Mouse (Mus musculus) gastrocnemius, adult 18-20 months (tissue): Measurements from ENCODE around the gene Pip4k2c. TPM values are rescaled to one million over a fixed set of nuclear protein-coding genes. Genes with fewer than 3 reads are reported as not detected.
A peak's percentile ranks its signal among the peaks of the same experiment; 100 is the strongest.

Experiments
- DNase-seq: peaks from one replicate; pipeline ENCODE4 v3.0.0; 2021; ENCODE audit warnings: low spot score
- total RNA-seq, 2 experiments: library from RNA; stranded (reverse); gene quantifications; 2 replicates each; pipeline ENCODE4 v1.2.3; 2021

Pip4k2c gene
- total RNA-seq, 2 experiments from 2014 or later: 7.4 to 8.2 TPM

DNA sequence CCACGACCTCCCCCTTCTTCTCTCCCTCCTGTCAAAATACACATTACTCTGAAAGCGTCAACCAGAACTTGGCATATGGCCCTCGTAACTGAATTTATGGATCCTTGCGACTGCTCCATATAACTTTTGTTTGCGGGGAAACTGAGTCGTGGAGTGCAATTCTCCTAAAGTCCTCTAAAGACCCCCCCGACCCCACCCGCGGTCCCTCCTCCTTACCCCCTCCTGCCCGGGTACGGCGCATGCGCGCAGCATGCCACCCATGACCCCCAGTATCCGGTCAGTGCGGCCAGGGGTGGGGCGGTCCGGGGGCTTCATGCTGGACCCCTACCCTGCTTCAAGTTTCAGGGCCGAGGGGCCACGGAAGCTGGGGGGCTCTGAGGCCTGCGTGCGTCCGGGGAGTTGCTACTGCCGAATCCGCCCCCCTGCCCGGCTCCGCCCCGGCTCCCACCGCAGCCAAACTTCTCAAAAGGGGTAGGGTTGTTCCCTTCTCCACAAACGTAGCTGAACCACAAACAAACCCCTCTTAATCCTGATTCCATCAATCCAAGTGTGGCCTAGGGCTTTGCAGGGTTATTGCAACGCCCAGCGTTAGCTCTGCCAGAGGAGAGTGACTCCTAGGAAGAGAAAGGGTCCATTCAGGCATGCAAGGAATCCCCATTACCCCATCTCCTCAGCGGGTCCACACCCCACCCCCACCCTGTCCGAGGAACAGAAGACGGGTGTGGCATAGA, 21.6 kb downstream of the Pip4k2c start, which contains the start of gene Arhgef25:
Arhgef25 (minus strand) TSS at position 433 of the 731 bp plus-strand sequence.
- DNase-seq: peak; percentile 59

DNA sequence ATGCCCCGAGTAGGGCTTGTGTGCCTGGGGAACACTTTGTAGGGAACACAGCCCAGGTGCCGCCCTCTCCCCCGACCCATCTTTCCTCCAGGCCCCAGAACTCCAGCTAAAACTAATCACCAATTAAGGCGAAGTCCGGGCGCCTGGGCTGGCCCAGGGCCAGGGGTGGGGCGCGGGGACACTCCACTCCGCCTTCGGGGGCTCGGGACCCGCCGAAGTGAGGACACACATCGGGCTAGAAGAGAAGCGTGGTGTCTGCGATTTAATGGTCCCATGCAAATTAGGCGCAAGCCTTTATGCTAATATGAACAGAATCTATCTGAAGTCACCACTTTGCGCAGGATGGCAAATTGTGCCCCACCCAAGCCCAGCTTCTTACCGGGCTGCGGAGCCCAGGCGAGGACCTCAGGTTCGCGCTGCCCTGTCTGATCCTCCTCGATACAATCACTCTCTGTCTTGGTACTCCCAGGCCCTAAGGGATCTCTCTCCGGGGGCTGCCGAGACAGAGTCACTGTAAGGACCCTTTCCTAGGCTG, 22.2 kb downstream of the Pip4k2c start:
- DNase-seq: peak; percentile 44

DNA sequence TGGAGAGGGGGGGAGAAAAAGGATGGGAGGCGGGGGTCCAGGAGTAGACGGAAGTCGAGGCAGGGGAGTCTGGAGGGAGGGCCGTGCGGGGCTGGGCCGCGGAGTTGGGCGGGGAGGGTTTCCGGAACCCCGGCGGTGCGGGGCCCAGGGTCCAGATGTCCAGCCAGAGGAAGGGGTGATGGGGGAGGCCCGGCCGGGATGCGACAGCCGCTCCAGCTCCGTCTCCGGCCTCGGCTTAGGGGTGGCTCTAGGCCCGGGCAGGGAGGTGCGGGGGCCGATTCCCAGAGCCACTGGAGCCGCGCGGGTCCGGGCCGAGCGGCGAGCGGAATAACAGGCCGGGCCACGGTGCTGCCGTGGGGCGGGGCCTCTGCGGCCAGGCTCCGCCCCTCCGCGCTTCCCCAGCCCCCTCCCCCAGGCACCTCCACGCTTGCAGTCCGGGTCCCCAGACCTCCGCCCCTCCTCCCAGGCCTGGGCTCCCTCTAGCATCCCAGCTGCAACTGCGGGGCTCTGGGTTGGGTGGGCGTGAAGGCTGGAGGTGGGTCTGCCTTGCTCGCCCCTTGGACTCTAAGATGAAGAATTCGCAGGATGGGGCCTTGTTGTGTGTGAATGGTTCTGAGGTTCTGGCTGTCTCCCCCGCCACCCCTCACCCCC, 22.8 kb downstream of the Pip4k2c start:
- DNase-seq: peak; percentile 44

DNA sequence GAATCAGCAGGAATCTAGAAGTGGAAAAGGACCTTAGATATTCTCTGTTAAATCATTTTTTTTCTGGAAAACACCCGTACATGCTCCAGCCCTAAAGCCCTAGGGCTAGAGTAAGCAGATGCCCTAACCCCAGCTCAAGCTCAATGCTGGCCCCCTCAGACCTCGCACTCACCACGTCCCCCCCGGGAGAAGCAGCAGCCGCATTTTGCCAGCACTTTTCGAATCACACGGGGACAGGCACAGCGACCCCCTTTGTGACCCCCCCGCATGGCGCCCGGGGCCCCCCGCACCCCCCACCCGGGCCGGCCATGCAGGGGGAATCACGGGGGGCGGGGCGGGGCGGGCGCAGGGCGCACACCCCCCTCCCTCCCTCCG, 23.3 kb downstream of the Pip4k2c start:
- DNase-seq: no peak

- DNase-seq: no peak
Measured at GRCm38 (mm10) chr10:127187371-127188078, 23.9 kb downstream of the Pip4k2c start.

DNA sequence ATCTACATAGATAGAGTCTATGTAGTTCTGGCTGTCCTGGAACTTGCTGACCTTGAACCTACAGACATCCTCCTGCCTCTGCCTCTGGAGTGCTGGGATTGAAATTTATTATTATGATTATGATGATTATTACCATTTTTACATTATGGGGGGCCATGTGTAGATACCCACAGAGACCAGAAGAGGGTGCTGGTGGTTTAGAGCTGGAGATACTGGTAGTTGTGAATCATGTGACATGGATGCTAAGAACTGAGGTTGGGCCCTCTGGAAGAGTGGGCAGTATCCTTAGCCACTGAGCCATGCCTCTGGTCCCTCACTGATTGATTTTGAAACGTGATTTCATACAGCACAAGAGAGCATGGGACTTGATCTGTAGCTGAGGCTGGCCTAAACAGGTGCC, 24.9 kb downstream of the Pip4k2c start:
- DNase-seq: no peak

DNA sequence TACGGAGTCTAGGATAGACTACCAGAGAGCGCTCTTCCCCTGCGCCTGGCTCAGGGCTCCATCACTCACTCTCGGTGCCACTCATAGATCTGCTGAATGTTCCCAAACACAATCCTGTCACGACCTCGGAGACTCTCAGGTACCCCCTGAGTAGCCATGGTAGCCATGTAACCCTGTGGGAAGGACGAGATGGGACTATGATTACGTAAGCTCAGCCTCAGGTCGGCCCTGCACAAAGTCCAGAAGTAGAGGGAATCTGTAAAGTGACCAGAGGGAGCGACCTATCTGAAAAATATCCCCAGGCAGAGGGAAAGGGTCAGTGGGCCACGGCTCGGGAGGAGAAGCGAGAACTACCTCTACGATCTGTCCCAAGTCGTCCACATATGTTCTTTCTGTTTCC, 25.9 kb downstream of the Pip4k2c start:
- DNase-seq: no peak

DNA sequence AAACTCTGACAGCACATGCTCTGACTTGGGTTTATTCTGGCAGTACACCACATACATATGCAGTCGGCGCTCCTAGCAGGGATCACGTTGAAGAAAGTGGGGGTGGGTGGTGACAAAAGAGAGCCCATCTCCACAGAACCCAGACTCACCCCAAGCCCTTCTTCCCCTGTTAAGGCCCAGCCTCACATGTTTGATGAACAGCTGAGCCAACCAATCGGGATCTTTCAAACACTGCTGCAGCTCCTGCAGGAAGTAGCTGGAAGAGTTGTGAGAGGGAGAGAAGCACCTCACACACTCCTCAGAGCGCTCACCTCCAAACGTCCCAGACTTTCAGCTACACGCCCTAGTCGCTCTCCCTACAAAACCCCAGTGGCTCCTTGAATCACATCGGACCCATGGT, 26.3 kb downstream of the Pip4k2c start:
- DNase-seq: no peak

- no peak for DNase-seq
Measured at GRCm38 (mm10) chr10:127183759-127184158, 27.6 kb downstream of the Pip4k2c start.

- no peak for DNase-seq
Measured at GRCm38 (mm10) chr10:127182624-127183023, 28.8 kb downstream of the Pip4k2c start.

- DNase-seq: no peak
Measured at GRCm38 (mm10) chr10:127181566-127181965, 29.8 kb downstream of the Pip4k2c start.

DNA sequence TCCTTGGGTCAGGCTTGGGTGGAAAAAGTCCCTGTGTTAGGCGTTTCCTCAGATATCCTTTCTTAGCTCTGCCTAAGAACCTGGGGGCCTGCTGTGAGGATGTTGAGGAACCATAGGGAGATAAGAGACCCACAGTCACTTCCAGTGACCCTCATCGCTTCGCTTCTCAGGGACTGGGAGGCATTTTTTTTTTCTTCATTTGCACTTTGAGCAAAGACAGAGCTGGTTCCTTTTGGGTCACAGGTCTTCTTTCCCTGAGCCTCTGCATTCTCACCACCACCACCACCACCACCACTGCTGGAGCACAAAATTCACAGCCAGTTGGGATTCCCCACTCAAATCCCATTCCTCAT, 30.7 kb downstream of the Pip4k2c start:
- DNase-seq: no peak

DNA sequence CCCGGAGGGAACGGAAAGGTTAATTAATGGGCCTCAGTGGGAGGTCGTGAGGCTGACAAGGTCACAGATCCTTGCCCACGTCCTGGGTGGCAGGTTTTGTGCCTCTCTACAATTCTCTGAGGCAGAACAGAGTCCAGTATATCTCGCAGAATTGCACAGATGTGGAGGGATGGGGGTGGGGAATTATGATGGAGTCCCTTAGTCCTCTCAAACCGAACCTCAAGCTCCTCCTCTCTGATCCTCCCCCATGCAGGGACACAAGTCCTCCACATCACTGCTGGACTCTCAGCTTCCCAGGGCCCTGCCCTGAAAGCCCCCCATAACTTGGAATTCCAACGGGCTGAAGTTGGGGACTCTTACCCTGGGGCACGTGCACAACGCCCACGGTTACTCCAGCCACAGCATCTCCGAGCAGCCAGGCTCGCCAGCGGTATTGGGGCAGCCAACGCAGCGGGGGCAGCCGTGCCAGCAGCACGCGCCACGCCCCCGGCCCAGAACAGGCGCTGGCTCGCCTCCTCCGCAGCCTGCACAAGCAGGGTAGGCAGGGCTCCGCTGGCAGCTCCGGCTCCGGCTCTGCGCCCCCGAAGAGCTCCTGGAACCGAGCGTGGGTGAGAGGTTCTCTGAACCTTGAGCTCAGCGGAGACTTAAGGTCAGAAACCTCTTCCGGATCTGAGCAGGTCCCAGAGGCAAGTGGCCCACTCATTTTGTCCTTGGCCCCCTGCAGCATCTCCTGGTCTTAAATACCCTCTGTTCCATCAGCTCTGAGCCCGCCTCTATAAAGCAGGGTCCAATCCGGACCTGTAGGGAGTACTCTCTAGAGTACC, 31.3 kb downstream of the Pip4k2c start, which contains the start of gene Slc26a10:
Slc26a10 (minus strand) TSS at position 775 of the 824 bp plus-strand sequence.
- no peak for DNase-seq

- no peak for DNase-seq
Measured at GRCm38 (mm10) chr10:127178286-127179027, 32.9 kb downstream of the Pip4k2c start.

DNA sequence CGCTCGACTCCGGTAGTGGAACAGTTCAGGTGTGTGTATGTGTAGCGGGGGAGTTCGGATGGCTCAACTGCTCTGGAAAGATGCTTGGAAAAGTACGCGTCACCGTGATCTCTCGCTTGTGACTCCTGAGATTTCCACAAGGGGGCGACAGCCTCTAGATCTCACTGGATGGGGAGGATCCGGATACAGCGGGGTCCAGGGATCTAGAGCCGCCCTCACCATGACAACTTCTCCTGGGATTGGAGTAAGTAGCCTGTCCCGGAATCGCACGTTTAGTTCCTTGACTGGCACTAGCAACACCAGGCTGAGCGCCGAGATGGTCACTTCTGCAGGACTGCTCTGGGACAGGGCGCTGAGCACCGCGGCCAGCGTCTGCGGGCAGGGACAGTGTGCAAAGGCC, 33.7 kb downstream of the Pip4k2c start:
- DNase-seq: peak; percentile 81

DNA sequence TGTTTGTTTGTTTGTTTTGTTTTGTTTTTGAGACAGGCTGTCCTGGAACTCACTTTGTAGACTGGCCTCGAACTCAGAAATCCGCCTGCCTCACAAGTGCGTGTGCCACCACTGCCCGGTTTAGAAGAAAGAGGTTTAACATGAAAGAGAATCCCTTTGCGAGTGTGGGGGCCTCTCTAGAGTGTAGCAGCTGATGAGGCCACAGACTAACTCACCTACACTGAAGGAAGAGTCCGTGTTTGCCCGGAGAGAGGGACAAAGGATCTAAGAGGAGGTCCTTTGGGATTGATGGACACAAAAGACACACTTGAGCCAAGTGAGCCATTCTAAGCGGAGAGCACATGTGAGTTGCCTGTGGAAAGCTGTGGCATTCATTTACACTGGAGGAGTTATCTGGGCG, 34.1 kb downstream of the Pip4k2c start:
- DNase-seq: no peak

DNA sequence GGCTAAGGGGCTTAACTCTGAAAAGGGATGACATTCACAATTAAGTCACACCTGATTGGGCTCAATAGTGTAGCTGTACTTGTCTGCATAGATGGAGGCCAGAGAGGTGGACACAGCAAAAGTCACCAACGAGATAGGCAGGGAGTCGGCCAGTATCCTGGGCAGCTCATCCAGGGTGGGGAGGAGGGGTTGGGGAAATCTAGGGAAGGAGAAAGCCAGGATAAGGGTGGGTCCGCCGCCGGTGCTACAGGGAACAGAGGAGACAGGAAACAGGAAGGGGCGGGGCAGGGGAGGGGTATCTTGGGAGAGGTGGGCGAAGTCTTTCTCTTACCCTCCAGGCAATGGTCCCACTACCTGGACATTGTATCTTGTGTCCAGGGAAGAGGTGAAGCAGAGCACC, 34.6 kb downstream of the Pip4k2c start:
- DNase-seq: no peak

DNA sequence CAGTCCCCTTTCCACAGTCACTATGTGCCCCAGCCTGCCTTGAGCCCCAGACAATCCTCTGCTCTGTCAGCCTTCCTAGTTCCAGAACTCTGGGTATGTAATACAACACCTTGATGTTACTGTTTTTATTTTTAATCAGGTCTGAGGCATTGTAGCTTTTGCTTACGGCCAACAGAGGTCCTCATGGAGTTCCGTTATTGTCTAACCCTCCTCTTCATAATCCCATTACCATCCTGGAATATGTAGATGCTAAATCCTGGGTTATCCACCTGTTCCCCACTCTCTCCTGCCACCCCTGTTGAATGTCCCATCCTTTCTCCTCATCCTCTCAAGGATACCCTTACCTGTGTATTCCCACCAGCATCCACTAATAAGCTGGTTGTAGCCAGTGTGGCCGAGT, 35.2 kb downstream of the Pip4k2c start:
- DNase-seq: no peak

DNA sequence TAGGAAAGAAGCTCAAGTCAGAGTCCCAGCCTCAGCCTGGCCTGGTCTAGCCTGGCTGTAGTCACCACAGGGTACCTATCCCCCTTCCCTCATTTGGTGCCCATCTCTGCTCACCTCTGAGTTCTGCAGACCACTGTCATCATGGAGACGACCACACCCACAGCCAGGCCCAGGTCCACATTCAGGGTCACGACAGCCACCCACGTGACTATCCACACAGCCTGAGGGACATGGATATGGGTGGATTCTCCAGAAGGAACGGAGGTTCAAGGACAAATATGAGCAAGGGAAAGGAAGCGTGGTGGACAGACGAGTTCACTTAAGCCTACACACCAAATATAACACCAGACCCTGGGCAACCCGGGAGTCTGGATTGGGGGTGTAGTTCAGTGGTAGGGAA, 37.2 kb downstream of the Pip4k2c start:
- DNase-seq: no peak
